Mouse (Mus musculus) limb, embryonic 14.5 days (tissue): ENCODE results near the gene Csrp3. TPM values are rescaled to one million over a fixed set of nuclear protein-coding genes. Genes with fewer than 3 reads are reported as not detected.

Source experiments
- ATAC-seq: fragments of 200-750 bp; cut with Nextera tagmentation; 2 replicates; pipeline ENCODE4 v1.8.0; 2017; ENCODE audit warnings: low read depth, moderate number of reproducible peaks, moderate TSS enrichment; ENCODE audit not compliant: low FRiP score
- DNase-seq: peaks from one replicate; pipeline ENCODE4 v3.0.0-alpha.2; 2015; ENCODE audit warnings: low spot score
- H3K27ac ChIP-seq: fragments of 300-500 bp; sonication (generic); replicated peaks from 2 replicates; pipeline ENCODE4 v1.5.1; 2014; ENCODE audit warnings: low read depth, mild to moderate bottlenecking, low read length, moderate library complexity, mixed read lengths
- H3K27me3 ChIP-seq: fragments of 300-500 bp; sonication (generic); 2 replicates; pipeline ENCODE4 v1.6.1; 2014; ENCODE audit warnings: low read length, mixed read lengths; ENCODE audit not compliant: control insufficient read depth, insufficient read depth
- H3K36me3 ChIP-seq: fragments of 300-500 bp; sonication (generic); 2 replicates; pipeline ENCODE4 v1.6.1; 2014; ENCODE audit warnings: mild to moderate bottlenecking, low read length, moderate library complexity, mixed read lengths; ENCODE audit not compliant: control insufficient read depth, insufficient read depth
- H3K4me1 ChIP-seq: fragments of 300-500 bp; sonication (generic); 2 replicates; pipeline ENCODE4 v1.6.1; 2014; ENCODE audit warnings: antibody characterized with exemption, low read length, mixed read lengths; ENCODE audit not compliant: control insufficient read depth, insufficient read depth
- H3K4me2 ChIP-seq: fragments of 300-500 bp; sonication (generic); replicated peaks from 2 replicates; pipeline ENCODE4 v1.6.1; 2014; ENCODE audit warnings: low read depth, mild to moderate bottlenecking, low read length, moderate library complexity; ENCODE audit not compliant: severe bottlenecking
- H3K4me3 ChIP-seq: fragments of 300-500 bp; sonication (generic); replicated peaks from 2 replicates; pipeline ENCODE4 v1.5.1; 2014; ENCODE audit warnings: low read length
- H3K9ac ChIP-seq: fragments of 300-500 bp; sonication (generic); 2 replicates; pipeline ENCODE4 v1.6.1; 2014; ENCODE audit warnings: mild to moderate bottlenecking, low read depth, low read length, moderate library complexity; ENCODE audit not compliant: severe bottlenecking
- H3K9me3 ChIP-seq: fragments of 300-500 bp; sonication (generic); 2 replicates; pipeline ENCODE4 v1.6.1; 2016; ENCODE audit warnings: low read length; ENCODE audit not compliant: control insufficient read depth
- POLR2A ChIP-seq: fragments of 200-500 bp; IDR thresholded peaks from 2 replicates; pipeline ENCODE4 v1.8.0; 2012; ENCODE audit warnings: inconsistent platforms, mild to moderate bottlenecking, moderate library complexity, borderline replicate concordance; ENCODE audit not compliant: insufficient read depth, insufficient read length; ENCODE audit errors: extremely low read depth
- WGBS: fragments of 180-500 bp; shearing (Covaris S2); extraction: QIAGEN DNeasy Blood & Tissue Kit; methylation state at CpG from one replicate; pipeline ENCODE4 v1.1.7; 2014; 5-methylcytosine and 5-hydroxymethylcytosine counted together
- polyA plus RNA-seq, 2 experiments: library from polyadenylated mRNA; depleted of rRNA in 1 of 2; stranded (reverse) in 1 of 2; unstranded in 1 of 2; fragments of >200 nt; fragmentation: Nextera tagmentation in 1 of 2; extraction: Ambion mirVana in 1 of 2; gene quantifications; 2 replicates each; pipeline versions ENCODE4 v1.2.1 to v1.2.3; 2012 to 2014

The Csrp3 gene
- polyA plus RNA-seq, 2 experiments, result 18.2 to 71.9 TPM

DNA sequence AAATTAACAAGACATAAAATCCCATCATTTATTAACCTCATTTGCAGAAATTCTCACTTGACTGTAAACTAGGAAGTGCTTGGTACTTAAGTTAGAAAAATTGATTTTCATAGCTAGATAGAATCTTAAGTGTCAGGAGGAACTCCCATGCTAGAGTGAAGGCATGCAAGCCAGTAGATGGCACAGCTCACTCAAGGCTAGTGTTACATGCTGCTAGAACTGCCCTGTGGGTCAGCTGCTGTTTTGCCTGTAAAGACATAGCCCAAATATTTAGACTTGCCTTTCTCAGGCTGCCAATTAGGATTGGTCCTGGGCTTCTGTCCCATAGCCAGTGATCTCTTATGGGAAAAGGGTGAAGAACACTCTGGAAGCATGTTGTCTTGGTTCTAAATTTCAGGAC is 35.5 kb downstream of the Csrp3 start:
- Histone ChIP-seq H3K27me3 (no peaks in the 10 kb centered on the region), H3K9me3 (no peaks in the 10 kb centered on the region), H3K27ac (no peak overlapping the region), H3K4me1 (no peaks in the 10 kb centered on the region), H3K4me2 (no peak overlapping the region), H3K4me3 (no peak overlapping the region), H3K36me3 (peaks cover 40% of the 10 kb centered on the region), H3K9ac (no peak overlapping the region)
- TF ChIP-seq POLR2A, result no peak
- no peak for DNase-seq
- no peak for ATAC-seq

DNA sequence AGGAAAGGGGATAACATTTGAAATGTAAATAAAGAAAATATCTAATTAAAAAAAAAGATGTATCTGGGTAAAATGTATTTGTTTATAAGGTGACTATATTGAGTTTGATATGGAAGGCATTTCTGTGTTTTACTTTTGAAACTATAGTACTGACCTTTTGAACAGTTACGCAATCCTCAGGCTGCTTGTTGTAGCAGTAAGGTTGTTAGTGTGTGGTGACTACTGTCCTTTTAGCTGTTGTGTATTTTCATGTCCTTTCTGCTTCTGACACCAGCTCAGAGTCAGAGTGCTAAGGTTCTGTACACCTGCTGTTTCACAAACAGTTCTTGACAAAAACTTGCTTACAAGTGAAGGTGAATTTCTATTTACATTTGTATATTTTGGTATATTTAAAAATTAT is 37.2 kb downstream of the Csrp3 start:
- peaks cover 48% of the 10 kb centered on the region for H3K36me3 ChIP-seq
- DNase-seq (no peak), ATAC-seq (no peak)
- no peak overlapping the region for H3K4me2 ChIP-seq
- H3K4me3 ChIP-seq, result no peak overlapping the region
- no peaks in the 10 kb centered on the region for H3K27me3 ChIP-seq
- H3K4me1 ChIP-seq, result no peaks in the 10 kb centered on the region
- TF ChIP-seq POLR2A, result no peak
- no peaks in the 10 kb centered on the region for H3K9me3 ChIP-seq
- no peak overlapping the region for H3K27ac ChIP-seq
- H3K9ac ChIP-seq, result no peak overlapping the region
- 95% methylated on average over 1 of the region's 1 CpGs for WGBS

GRCm38 (mm10) chr7:48806587-48806986 is 41.2 kb downstream of the Csrp3 start:
- peaks cover 61% of the 10 kb centered on the region for H3K36me3 ChIP-seq
- no peak overlapping the region for H3K4me2 ChIP-seq
- no peak overlapping the region for H3K9ac ChIP-seq
- TF ChIP-seq POLR2A, result no peak
- H3K27me3 ChIP-seq, result no peaks in the 10 kb centered on the region
- H3K9me3 ChIP-seq, result no peaks in the 10 kb centered on the region
- 77% methylated on average over 4 of the region's 4 CpGs for WGBS
- ATAC-seq (no peak), DNase-seq (no peak)
- no peaks in the 10 kb centered on the region for H3K4me1 ChIP-seq
- no peak overlapping the region for H3K27ac ChIP-seq
- H3K4me3 ChIP-seq, result no peak overlapping the region

- Histone ChIP-seq H3K27ac (no peak overlapping the region), H3K9me3 (no peaks in the 10 kb centered on the region), H3K4me2 (no peak overlapping the region), H3K9ac (no peak overlapping the region), H3K27me3 (no peaks in the 10 kb centered on the region), H3K36me3 (peaks cover 58% of the 10 kb centered on the region), H3K4me3 (no peak overlapping the region), H3K4me1 (no peaks in the 10 kb centered on the region)
- WGBS, result 87% methylated on average over 7 of the region's 7 CpGs
- ATAC-seq (no peak), DNase-seq (no peak)
- TF ChIP-seq POLR2A, result no peak
Observed at GRCm38 (mm10) chr7:48803381-48803780, 44.5 kb downstream of the Csrp3 start.

- WGBS, result 86% methylated on average over 3 of the region's 3 CpGs
- DNase-seq, result no peak
- H3K27ac ChIP-seq, result no peak overlapping the region
- no peaks in the 10 kb centered on the region for H3K27me3 ChIP-seq
- no peak overlapping the region for H3K4me3 ChIP-seq
- no peaks in the 10 kb centered on the region for H3K9me3 ChIP-seq
- no peak for TF ChIP-seq POLR2A
- ATAC-seq, result no peak
- no peak overlapping the region for H3K9ac ChIP-seq
- no peak overlapping the region for H3K4me2 ChIP-seq
- H3K4me1 ChIP-seq, result no peaks in the 10 kb centered on the region
- peaks cover 8% of the 10 kb centered on the region; the same call in 1 of the 2 replicates for H3K36me3 ChIP-seq
Observed at GRCm38 (mm10) chr7:48795130-48795529, 52.7 kb downstream of the Csrp3 start.

GRCm38 (mm10) chr7:48791412-48791811 is 56.4 kb downstream of the Csrp3 start:
- H3K27me3 ChIP-seq, result no peaks in the 10 kb centered on the region
- H3K4me3 ChIP-seq, result no peak overlapping the region
- H3K4me2 ChIP-seq, result no peak overlapping the region
- no peak for DNase-seq
- no peaks in the 10 kb centered on the region for H3K4me1 ChIP-seq
- WGBS, result 89% methylated on average over 3 of the region's 3 CpGs
- H3K9me3 ChIP-seq, result no peaks in the 10 kb centered on the region
- no peak overlapping the region for H3K27ac ChIP-seq
- no peak for ATAC-seq
- TF ChIP-seq POLR2A, result no peak
- H3K36me3 ChIP-seq, result peaks cover 5% of the 10 kb centered on the region; the same call in 1 of the 2 replicates
- no peak overlapping the region for H3K9ac ChIP-seq
